Mouse (Mus musculus) olfactory bulb, adult 2 months (tissue): ENCODE data around the gene Fancc. TPM values are rescaled to one million over a fixed set of nuclear protein-coding genes. Genes with fewer than 3 reads are reported as not detected.
"Not testable (repeated sequence)": the region's sequence is repeated elsewhere in the genome, so short reads cannot be mapped to it uniquely, and the experiment has no call there.

Experiments used
- H3K27ac ChIP-seq: fragments of 200-500 bp; 2 replicates; pipeline ENCODE4 v1.5.1; 2012; ENCODE audit warnings: low read depth, low read length; ENCODE audit not compliant: insufficient read depth
- H3K4me1 ChIP-seq: fragments of 200-500 bp; 2 replicates; pipeline ENCODE4 v1.6.1; 2012; ENCODE audit warnings: low read length; ENCODE audit not compliant: control insufficient read depth, insufficient read depth
- H3K4me3 ChIP-seq: fragments of 200-500 bp; 2 replicates; pipeline ENCODE4 v1.5.1; 2012; ENCODE audit warnings: mild to moderate bottlenecking, low read depth, low read length, moderate library complexity; ENCODE audit not compliant: insufficient read depth
- CTCF ChIP-seq: fragments of 200-500 bp; IDR thresholded peaks from 2 replicates; pipeline ENCODE4 v1.5.1; 2012; ENCODE audit warnings: low read depth, mild to moderate bottlenecking, low read length, moderate library complexity; ENCODE audit not compliant: insufficient read depth
- POLR2A ChIP-seq: fragments of 200-500 bp; IDR thresholded peaks from 2 replicates; pipeline ENCODE4 v1.6.1; 2012; ENCODE audit warnings: mild to moderate bottlenecking, low read depth, low read length, moderate library complexity; ENCODE audit not compliant: insufficient read depth
- WGBS: fragments of 180-500 bp; shearing (Covaris S2); methylation state at CpG from one replicate; pipeline ENCODE4 v1.1.7; 2018; 5-methylcytosine and 5-hydroxymethylcytosine counted together
- polyA plus RNA-seq: library from polyadenylated mRNA; stranded (reverse); fragments of >200 nt; gene quantifications from 2 replicates; pipeline ENCODE4 v1.2.4, GENCODE M21; 2012; ENCODE audit warnings: low replicate concordance; ENCODE audit not compliant: missing spikeins, insufficient read depth, insufficient read length

Fancc gene
- polyA plus RNA-seq, 1 experiment, result not detected

- no peaks in the 10 kb centered on the region for H3K4me1 ChIP-seq
- TF ChIP-seq POLR2A (no peak), CTCF (no peak)
- 92% methylated on average over 2 of the region's 2 CpGs for WGBS
- H3K27ac ChIP-seq, result no peak overlapping the region
- no peak overlapping the region for H3K4me3 ChIP-seq
These were observed 111.8 kb downstream of the Fancc start for GRCm38 (mm10) chr13:63385234-63385633.

DNA sequence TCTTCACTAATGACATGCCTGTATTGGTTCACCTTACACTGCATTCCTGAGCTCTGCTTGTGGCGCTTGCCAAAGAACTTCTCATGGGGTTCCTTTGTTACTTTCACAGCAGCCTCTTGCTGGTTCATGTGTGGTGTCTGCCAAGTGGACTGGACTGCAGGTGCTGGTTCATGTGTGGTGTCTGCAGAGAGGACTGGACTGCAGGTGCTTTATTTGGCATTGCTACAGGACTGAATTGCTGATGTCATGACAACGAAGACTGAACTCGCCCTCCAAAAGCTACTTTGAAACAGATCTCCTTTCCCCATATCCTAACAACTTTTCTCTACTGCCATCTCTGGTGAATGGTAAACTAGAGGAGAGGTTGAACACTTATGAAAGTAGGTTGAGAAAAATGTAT, 112.3 kb downstream of the Fancc start:
- WGBS, result 85% methylated on average over 3 of the region's 3 CpGs
- no peaks in the 10 kb centered on the region for H3K4me1 ChIP-seq
- TF ChIP-seq CTCF (no peak), POLR2A (no peak)
- no peak overlapping the region for H3K4me3 ChIP-seq
- H3K27ac ChIP-seq, result no peak overlapping the region

DNA sequence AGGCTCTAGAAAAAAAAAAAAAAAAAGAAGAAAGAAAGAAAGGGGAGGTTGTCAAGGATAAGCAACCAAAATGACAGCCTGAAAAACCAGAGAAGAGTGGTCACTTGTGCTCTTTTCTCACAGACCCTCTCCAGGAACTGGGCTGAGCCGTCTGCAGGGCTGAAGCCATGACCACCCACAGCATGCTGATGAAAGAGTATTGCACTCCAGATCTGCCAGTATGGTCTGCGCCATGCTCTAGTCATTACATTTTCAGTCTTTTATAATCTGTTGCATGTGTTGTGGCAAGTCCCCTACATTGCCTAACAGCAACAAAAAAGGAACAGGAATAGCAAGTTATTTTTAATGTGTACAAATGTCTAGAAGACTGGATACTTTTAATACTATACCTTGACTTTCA, 114.9 kb downstream of the Fancc start:
- 59% methylated on average over 2 of the region's 2 CpGs for WGBS
- no peaks in the 10 kb centered on the region for H3K4me1 ChIP-seq

GRCm38 (mm10) chr13:63373460-63374166, 123.5 kb downstream of the Fancc start:
- TF ChIP-seq CTCF (no peak), POLR2A (no peak)
- Histone ChIP-seq H3K4me1 (no peaks in the 10 kb centered on the region), H3K4me3 (no peak overlapping the region), H3K27ac (no peak overlapping the region)
- WGBS, result 89% methylated on average over 7 of the region's 7 CpGs

More for the DNA sequence above, 114.9 kb downstream of the Fancc start:
- Histone ChIP-seq H3K27ac (no peak overlapping the region), H3K4me3 (no peak overlapping the region)
- no peak for TF ChIP-seq POLR2A
- TF ChIP-seq CTCF, result no peak

GRCm38 (mm10) chr13:63361755-63362154, 135.3 kb downstream of the Fancc start:
- WGBS, result 91% methylated on average over 3 of the region's 3 CpGs
- no peak for TF ChIP-seq POLR2A
- no peak for TF ChIP-seq CTCF
- Histone ChIP-seq H3K4me1 (no peaks in the 10 kb centered on the region), H3K4me3 (no peak overlapping the region), H3K27ac (no peak overlapping the region)

- Histone ChIP-seq H3K27ac (no peak overlapping the region), H3K4me3 (no peak overlapping the region), H3K4me1 (no peaks in the 10 kb centered on the region)
- WGBS, result 93% methylated on average over 4 of the region's 4 CpGs
- TF ChIP-seq CTCF, result no peak
- no peak for TF ChIP-seq POLR2A
These were observed 136.8 kb downstream of the Fancc start for GRCm38 (mm10) chr13:63360111-63360885.

DNA sequence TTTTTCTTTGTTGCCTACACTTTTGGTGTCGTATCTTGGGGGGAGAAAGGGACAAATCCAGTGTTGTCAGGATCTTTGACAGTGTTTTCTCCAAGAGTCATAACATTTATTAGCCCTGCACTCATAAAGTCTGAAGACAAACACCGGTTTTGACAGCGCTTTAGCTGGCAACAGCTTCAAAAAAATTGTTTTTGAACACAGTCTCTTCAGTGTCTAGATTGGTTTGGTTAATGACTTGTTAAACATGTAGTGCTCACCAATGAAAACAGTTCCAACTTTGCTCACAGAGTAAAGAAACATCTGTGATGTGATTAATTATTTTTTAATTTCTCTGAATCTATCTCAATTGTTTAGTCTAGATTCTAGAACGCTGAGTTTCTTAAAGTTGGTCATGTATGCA, 137.7 kb downstream of the Fancc start:
- no peak for TF ChIP-seq POLR2A
- no peak for TF ChIP-seq CTCF
- no peak overlapping the region for H3K27ac ChIP-seq
- WGBS, result 83% methylated on average over 4 of the region's 4 CpGs
- no peaks in the 10 kb centered on the region for H3K4me1 ChIP-seq
- H3K4me3 ChIP-seq, result no peak overlapping the region

- WGBS, result 36% methylated on average over 3 of the region's 3 CpGs
- Histone ChIP-seq H3K4me3 (no peak overlapping the region), H3K27ac (no peak overlapping the region), H3K4me1 (no peaks in the 10 kb centered on the region)
- TF ChIP-seq CTCF (no peak), POLR2A (no peak)
These were observed 140.5 kb downstream of the Fancc start for GRCm38 (mm10) chr13:63356558-63356957.

GRCm38 (mm10) chr13:63356101-63356500, 141.0 kb downstream of the Fancc start:
- 98% methylated on average over 4 of the region's 4 CpGs for WGBS
- H3K27ac ChIP-seq, result no peak overlapping the region
- H3K4me1 ChIP-seq, result no peaks in the 10 kb centered on the region
- H3K4me3 ChIP-seq, result no peak overlapping the region
- TF ChIP-seq CTCF, result no peak
- no peak for TF ChIP-seq POLR2A

GRCm38 (mm10) chr13:63353312-63353711, 143.8 kb downstream of the Fancc start:
- not testable (repeated sequence) for H3K4me3 ChIP-seq, H3K27ac ChIP-seq, H3K4me1 ChIP-seq
- 90% methylated on average over 4 of the region's 4 CpGs for WGBS
